ENCODE assay signal across 28 mouse cellular contexts in genomic region chr16:88044321-88044720, GRCm38 (mm10).
"Had no signal": no experiment of that assay in that cellular context is flagged by ENCODE, and none has a peak within 500 bp of the region (broad histone marks: within the 10 kb centered on the region; RNA-seq: fewer than 3 reads in every experiment).

No protein-coding gene starts in this region.

- H3K4me1 ChIP-seq: embryonic facial prominence, embryonic 12.5 days; embryonic facial prominence, embryonic 15.5 days; forebrain, embryonic 10.5 days; forebrain, embryonic 12.5 days; forebrain, embryonic 13.5 days; forebrain, embryonic 15.5 days had no signal

- H3K9me3 ChIP-seq: embryonic facial prominence, embryonic 10.5 days; embryonic facial prominence, embryonic 12.5 days; embryonic facial prominence, embryonic 13.5 days; embryonic facial prominence, embryonic 15.5 days; forebrain, embryonic 10.5 days; forebrain, embryonic 12.5 days; forebrain, embryonic 13.5 days; forebrain, embryonic 15.5 days had no signal

- ATAC-seq: forebrain, embryonic 13.5 days; forebrain, embryonic 14.5 days; forebrain, embryonic 15.5 days; forebrain, embryonic 16.5 days; forebrain, postnatal 0 days had no signal

- H3K9ac ChIP-seq: embryonic facial prominence, embryonic 12.5 days; embryonic facial prominence, embryonic 13.5 days; embryonic facial prominence, embryonic 15.5 days; forebrain, embryonic 12.5 days; forebrain, embryonic 13.5 days; forebrain, embryonic 15.5 days; forebrain, postnatal 0 days had no signal

- H3K27ac ChIP-seq: embryonic facial prominence, embryonic 10.5 days; embryonic facial prominence, embryonic 12.5 days; embryonic facial prominence, embryonic 13.5 days; embryonic facial prominence, embryonic 15.5 days; forebrain, embryonic 10.5 days; forebrain, embryonic 12.5 days; forebrain, embryonic 13.5 days; forebrain, embryonic 15.5 days; gastrocnemius, adult 2 months; heart, adult 2 months had no signal

- H3K4me2 ChIP-seq: embryonic facial prominence, embryonic 12.5 days; embryonic facial prominence, embryonic 13.5 days; embryonic facial prominence, embryonic 15.5 days; forebrain, embryonic 12.5 days; forebrain, embryonic 13.5 days; forebrain, embryonic 15.5 days had no signal

- H3K36me3 ChIP-seq: embryonic facial prominence, embryonic 10.5 days; embryonic facial prominence, embryonic 12.5 days; embryonic facial prominence, embryonic 13.5 days; embryonic facial prominence, embryonic 15.5 days; forebrain, embryonic 10.5 days; forebrain, embryonic 12.5 days; forebrain, embryonic 15.5 days had no signal

- H3K27me3 ChIP-seq: embryonic facial prominence, embryonic 12.5 days; embryonic facial prominence, embryonic 13.5 days; embryonic facial prominence, embryonic 15.5 days; forebrain, embryonic 12.5 days; forebrain, embryonic 13.5 days; forebrain, embryonic 15.5 days had no signal

- DNase-seq: cerebellum, adult 2 months; cerebellum, adult 8-10 months; cerebellum, adult 9-10 months; cerebellum, adult 9-11 months; cerebellum, postnatal 10 days; cerebellum, postnatal 14 days; cerebellum, postnatal 25 days; cerebellum, postnatal 36 days; embryo, embryonic 11 days; forebrain, postnatal 0 days; gastrocnemius, adult 2 months; gastrocnemius, postnatal 10 days; gastrocnemius, postnatal 14 days; gastrocnemius, postnatal 25 days; gastrocnemius, postnatal 36 days; heart, adult 18-20 months; heart, adult 2 months had no signal

- H3K4me3 ChIP-seq: embryonic facial prominence, embryonic 10.5 days; embryonic facial prominence, embryonic 12.5 days; embryonic facial prominence, embryonic 13.5 days; embryonic facial prominence, embryonic 15.5 days; erythroblast, embryonic 14.5 days; forebrain, embryonic 10.5 days; forebrain, embryonic 12.5 days; forebrain, embryonic 13.5 days; forebrain, embryonic 15.5 days; gastrocnemius, adult 2 months; heart, adult 2 months had no signal
